Mouse (Mus musculus) ES-E14 (cell line): ENCODE measurements at regions not wholly inside any gene's neighbourhood (a gene's known extent, or its start where the extent isn't known, plus 50 kb on each side); places are given as distances from the start of the nearest gene placed in this dataset.

Experiments
- DNase-seq: peaks from one replicate; pipeline ENCODE4 v3.0.0-alpha.2; 2013; ENCODE audit warnings: low read depth, low spot score
- H3K27ac ChIP-seq: 2 replicates; pipeline ENCODE4 v1.5.1; 2012; ENCODE audit warnings: low read depth, mild to moderate bottlenecking, low read length, moderate library complexity, mixed read lengths; ENCODE audit not compliant: poor library complexity, insufficient read depth, severe bottlenecking
- H3K36me3 ChIP-seq: 2 replicates; pipeline ENCODE4 v1.6.1; 2012; ENCODE audit warnings: mild to moderate bottlenecking, low read length, moderate library complexity, mixed read lengths; ENCODE audit not compliant: control insufficient read depth, poor library complexity, insufficient read depth, severe bottlenecking
- H3K4me1 ChIP-seq, 2 experiments: fragments of 150-350 bp in 1 of 2; sonication (generic) in 1 of 2; 2 replicates each; pipeline ENCODE4 v1.6.1; 2012; ENCODE audit warnings: low read length in 2 of 2, mild to moderate bottlenecking in 1 of 2, mixed read lengths in 1 of 2; ENCODE audit not compliant: control insufficient read depth in 2 of 2, insufficient read depth in 2 of 2, poor library complexity in 1 of 2
- H3K4me3 ChIP-seq, 2 experiments: fragments of 150-350 bp in 1 of 2; sonication (generic) in 1 of 2; 2 replicates each; pipeline ENCODE4 v1.5.1; 2012; ENCODE audit warnings: low read length in 2 of 2, low read depth in 1 of 2, mild to moderate bottlenecking in 1 of 2, mixed read lengths in 1 of 2; ENCODE audit not compliant: insufficient read depth in 1 of 2, poor library complexity in 1 of 2, severe bottlenecking in 1 of 2
- H3K9ac ChIP-seq: 2 replicates; pipeline ENCODE4 v1.6.1; 2012; ENCODE audit warnings: low read depth, mild to moderate bottlenecking, low read length, mixed read lengths; ENCODE audit not compliant: poor library complexity, insufficient read depth, severe bottlenecking
- H3K9me3 ChIP-seq: fragments of 150-350 bp; sonication (generic); 2 replicates; pipeline ENCODE4 v1.6.1; 2012; ENCODE audit warnings: low read depth, mild to moderate bottlenecking, low read length; ENCODE audit not compliant: control insufficient read depth, insufficient read depth
- CHD2 ChIP-seq: IDR thresholded peaks from 2 replicates; pipeline ENCODE4 v1.6.1; 2014; ENCODE audit warnings: mild to moderate bottlenecking, low read depth, low read length, inconsistent platforms
- HCFC1 ChIP-seq: IDR thresholded peaks from 2 replicates; pipeline ENCODE4 v1.6.1; 2012; ENCODE audit warnings: low read length, inconsistent platforms, borderline replicate concordance; ENCODE audit not compliant: insufficient read depth
- MAFK ChIP-seq: IDR thresholded peaks from 2 replicates; pipeline ENCODE4 v1.6.1; 2014; ENCODE audit warnings: mild to moderate bottlenecking, low read depth, low read length, inconsistent platforms; ENCODE audit not compliant: insufficient read depth
- ZC3H11A ChIP-seq: IDR thresholded peaks from 2 replicates; pipeline ENCODE4 v1.6.1; 2012; ENCODE audit warnings: low read depth, mild to moderate bottlenecking, inconsistent platforms, low read length, borderline replicate concordance
- ZNF384 ChIP-seq: IDR thresholded peaks from 2 replicates; pipeline ENCODE4 v1.6.1; 2012; ENCODE audit warnings: low read depth, low read length, inconsistent platforms
- in situ Hi-C, 2 experiments: fragments of 600-800 bp; cut with MboI; formaldehyde crosslinking; loops; one replicate each; pipeline ENCODE4 v1.15.1; 2025; ENCODE audit warnings: low sequenced_read_pairs in 2 of 2, inconsistent platforms in 1 of 2; ENCODE audit not compliant: unreplicated experiment in 2 of 2

- TF ChIP-seq CHD2 (no peak), HCFC1 (no peak)
- H3K4me3 ChIP-seq: no peak overlapping the region
- no peaks in the 10 kb centered on the region for H3K36me3 ChIP-seq
- no peaks in the 10 kb centered on the region for H3K4me1 ChIP-seq
- in situ Hi-C loops: no loop called here
- DNase-seq: no peak
- H3K9ac ChIP-seq: no peak overlapping the region
- H3K27ac ChIP-seq: no peak overlapping the region
- H3K9me3 ChIP-seq: no peaks in the 10 kb centered on the region
Observed at GRCm38 (mm10) chr12:35303764-35304717, 230.8 kb downstream of the Ahr start.

- Histone ChIP-seq H3K9me3 (no peaks in the 10 kb centered on the region), H3K9ac (no peak overlapping the region), H3K4me3 (no peak overlapping the region), H3K36me3 (no peaks in the 10 kb centered on the region), H3K4me1 (no peaks in the 10 kb centered on the region), H3K27ac (no peak overlapping the region)
- in situ Hi-C loops: no loop called here
- no peak for TF ChIP-seq HCFC1
- DNase-seq: no peak
Observed at GRCm38 (mm10) chr12:35303188-35303587, 231.7 kb downstream of the Ahr start.

- no peak overlapping the region for H3K9ac ChIP-seq
- no peak for TF ChIP-seq HCFC1
- TF ChIP-seq CHD2: no peak
- no peak for TF ChIP-seq ZNF384
- TF ChIP-seq MAFK: no peak
- no peak for TF ChIP-seq ZC3H11A
- no peaks in the 10 kb centered on the region for H3K36me3 ChIP-seq
- no peak overlapping the region for H3K27ac ChIP-seq
- H3K9me3 ChIP-seq: no peaks in the 10 kb centered on the region
- no peak for DNase-seq
- no peaks in the 10 kb centered on the region for H3K4me1 ChIP-seq
- in situ Hi-C loops: no loop called here
- H3K4me3 ChIP-seq: no peak overlapping the region
Observed at GRCm38 (mm10) chr12:35294668-35295067, 240.2 kb downstream of the Ahr start.

GRCm38 (mm10) chr12:35293566-35293965 lies 241.3 kb downstream of the Ahr start:
- Histone ChIP-seq H3K36me3 (no peaks in the 10 kb centered on the region), H3K4me1 (no peaks in the 10 kb centered on the region), H3K9me3 (no peaks in the 10 kb centered on the region), H3K4me3 (no peak overlapping the region), H3K9ac (no peak overlapping the region), H3K27ac (no peak overlapping the region)
- TF ChIP-seq HCFC1 (no peak), CHD2 (no peak), MAFK (no peak), ZNF384 (no peak), ZC3H11A (no peak)
- DNase-seq: no peak
- in situ Hi-C loops: no loop called here

GRCm38 (mm10) chr12:35291941-35292341 lies 242.9 kb downstream of the Ahr start:
- Histone ChIP-seq H3K4me3 (no peak overlapping the region), H3K36me3 (no peaks in the 10 kb centered on the region), H3K27ac (no peak overlapping the region), H3K9me3 (no peaks in the 10 kb centered on the region), H3K4me1 (no peaks in the 10 kb centered on the region), H3K9ac (no peak overlapping the region)
- no peak for TF ChIP-seq ZC3H11A
- no peak for TF ChIP-seq ZNF384
- TF ChIP-seq CHD2: no peak
- no peak for TF ChIP-seq MAFK
- no peak for TF ChIP-seq HCFC1
- no peak for DNase-seq
- in situ Hi-C loops: no loop called here
